Mouse (Mus musculus) embryonic stem cell, embryonic (primary cell): ENCODE data around the gene Dupd1.

ENCODE experiments used
- CTCF ChIA-PET, 4 experiments: fragments of 300-600 bp in 2 of 4; fragments of 350-600 bp in 2 of 4; sonication (Branson Sonifier 250); formaldehyde crosslinking; loops; one replicate each; lab custom pipeline; 2022; ENCODE audit warnings: inconsistent platforms in 2 of 4; lab: Charles Lee
- POLR2A ChIA-PET, 4 experiments: fragments of 300-600 bp in 2 of 4; fragments of 350-600 bp in 2 of 4; sonication (Branson Sonifier 250); formaldehyde crosslinking; loops; one replicate each; lab custom pipeline; 2022; ENCODE audit warnings: antibody characterized with exemption in 4 of 4, inconsistent platforms in 1 of 4; lab: Charles Lee

The Dupd1 gene

GRCm38 (mm10) chr14:21714486-21714885 lies at the start of gene Dupd1:
Gene Dupd1 (minus strand): TSS chr14:21714576.
- POLR2A ChIA-PET = interaction anchor here in 1 of 4 experiments (0.6 kb wide), 1 partner anchor 1970 kb away, joined by 4 read pairs; no protein-coding TSS in a partner anchor
- CTCF ChIA-PET = interaction anchor here in 2 of 4 experiments (0.5 to 1.0 kb wide), 2 partner anchors 27 to 307 kb away, joined by 4 to 5 read pairs; no protein-coding TSS in a partner anchor

GRCm38 (mm10) chr14:21763736-21764135 lies 49.4 kb upstream of the Dupd1 start:
- ChIA-PET CTCF (no interaction called here), POLR2A (interaction anchor here in 2 of 4 experiments (1.1 to 3.6 kb wide), 2 partner anchors 12 to 711 kb away, joined by 4 to 19 read pairs; partner anchors contain the start of genes Adk (in 1 of the 2), Ap3m1 (in 1 of the 2) and Dusp13 (in 1 of the 2))

- ChIA-PET CTCF (interaction anchor here in 1 of 4 experiments (2.4 kb wide), 1 partner anchor 20 kb away, joined by 6 read pairs; no protein-coding TSS in a partner anchor), POLR2A (interaction anchor here (0.5 to 3.6 kb wide), 6 partner anchors 9 to 222 kb away, joined by 3 to 19 read pairs (median 3); partner anchors contain the start of gene Dusp13 (in 2 of the 4))
Observed at GRCm38 (mm10) chr14:21761560-21761959, 47.2 kb upstream of the Dupd1 start.

- ChIA-PET CTCF (interaction anchor here in 1 of 4 experiments (2.5 kb wide), 1 partner anchor 12 kb away, joined by 6 read pairs; no protein-coding TSS in a partner anchor), POLR2A (interaction anchor here in 2 of 4 experiments (0.7 to 3.3 kb wide), 4 partner anchors 9 to 17 kb away, joined by 3 to 19 read pairs (median 4); no protein-coding TSS in a partner anchor)
Observed at GRCm38 (mm10) chr14:21753367-21753766, 39.0 kb upstream of the Dupd1 start.

- ChIA-PET CTCF (no interaction called here), POLR2A (interaction anchor here in 3 of 4 experiments (0.6 to 3.3 kb wide), 9 partner anchors 8 to 272 kb away, joined by 3 to 19 read pairs (median 4); no protein-coding TSS in a partner anchor)
Observed at GRCm38 (mm10) chr14:21752411-21752810, 38.0 kb upstream of the Dupd1 start.

GRCm38 (mm10) chr14:21750881-21751542 lies 36.6 kb upstream of the Dupd1 start, which contains the start of gene Dusp13:
Gene Dusp13 (minus strand): TSS chr14:21751181.
- CTCF ChIA-PET = interaction anchor here (0.6 to 2.3 kb wide), 8 partner anchors 9 to 608 kb away, joined by 3 to 9 read pairs (median 4); no protein-coding TSS in a partner anchor
- POLR2A ChIA-PET = interaction anchor here (0.6 to 3.3 kb wide), 49 partner anchors 8 to 822 kb away, joined by 3 to 19 read pairs (median 3); partner anchors contain the start of genes Adk (in 2 of the 4), Ap3m1 (in 2 of the 4), Kat6b (in 2 of the 4) and Vcl (in 1 of the 4)

GRCm38 (mm10) chr14:21750008-21750880 lies 35.9 kb upstream of the Dupd1 start, which contains the start of gene Samd8:
Gene Samd8 (plus strand): TSS chr14:21750531.
- ChIA-PET CTCF (interaction anchor here (0.6 to 2.3 kb wide), 5 partner anchors 8 to 814 kb away, joined by 3 to 9 read pairs (median 3); no protein-coding TSS in a partner anchor), POLR2A (interaction anchor here (0.6 to 3.3 kb wide), 33 partner anchors 8 to 821 kb away, joined by 3 to 19 read pairs (median 4); partner anchors contain the start of genes Adk (in 2 of the 4), Ap3m1 (in 2 of the 4), Kat6b (in 2 of the 4) and Vcl (in 1 of the 4))

GRCm38 (mm10) chr14:21748142-21748870 lies 33.9 kb upstream of the Dupd1 start:
- POLR2A ChIA-PET = interaction anchor here in 3 of 4 experiments (0.7 to 2.2 kb wide), 12 partner anchors 14 to 819 kb away, joined by 3 to 7 read pairs (median 4); partner anchors contain the start of genes Kat6b (in 2 of the 3), Adk (in 1 of the 3), Ap3m1 (in 1 of the 3) and Vcl (in 1 of the 3)
- CTCF ChIA-PET = interaction anchor here (0.5 to 1.4 kb wide), 24 partner anchors 8 to 1771 kb away, joined by 3 to 8 read pairs (median 3); no protein-coding TSS in a partner anchor

- POLR2A ChIA-PET = interaction anchor here in 3 of 4 experiments (0.7 to 2.2 kb wide), 12 partner anchors 12 to 819 kb away, joined by 3 to 7 read pairs (median 3); partner anchors contain the start of genes Adk (in 1 of the 3), Ap3m1 (in 1 of the 3), Kat6b (in 1 of the 3) and Vcl (in 1 of the 3)
Observed at GRCm38 (mm10) chr14:21747436-21748141, 33.2 kb upstream of the Dupd1 start.

GRCm38 (mm10) chr14:21746846-21747245 lies 32.5 kb upstream of the Dupd1 start:
- ChIA-PET CTCF (interaction anchor here in 2 of 4 experiments (1.0 to 1.3 kb wide), 2 partner anchors 179 to 603 kb away, joined by 3 read pairs; no protein-coding TSS in a partner anchor), POLR2A (interaction anchor here in 3 of 4 experiments (0.8 to 2.2 kb wide), 3 partner anchors 13 to 818 kb away, joined by 3 to 5 read pairs (median 4); partner anchors contain the start of genes Kat6b (in 1 of the 3) and Vcl (in 1 of the 3))

More at GRCm38 (mm10) chr14:21747436-21748141, 33.2 kb upstream of the Dupd1 start:
- CTCF ChIA-PET = interaction anchor here in 3 of 4 experiments (0.5 to 1.4 kb wide), 15 partner anchors 8 to 949 kb away, joined by 3 to 7 read pairs (median 3); no protein-coding TSS in a partner anchor

GRCm38 (mm10) chr14:21746251-21746650 lies 31.9 kb upstream of the Dupd1 start:
- ChIA-PET CTCF (interaction anchor here in 1 of 4 experiments (0.6 to 1.3 kb wide), 2 partner anchors 269 to 603 kb away, joined by 3 to 7 read pairs; no protein-coding TSS in a partner anchor), POLR2A (interaction anchor here in 1 of 4 experiments (0.6 to 1.2 kb wide), 2 partner anchors 9 to 68 kb away, joined by 3 to 4 read pairs; no protein-coding TSS in a partner anchor)

- ChIA-PET POLR2A (no interaction called here), CTCF (no interaction called here)
Observed at GRCm38 (mm10) chr14:21745149-21745548, 30.8 kb upstream of the Dupd1 start.

- CTCF ChIA-PET = interaction anchor here in 3 of 4 experiments (0.6 to 1.6 kb wide), 4 partner anchors 83 to 953 kb away, joined by 3 to 5 read pairs (median 4); no protein-coding TSS in a partner anchor
- POLR2A ChIA-PET = interaction anchor here in 1 of 4 experiments (0.5 to 0.6 kb wide), 2 partner anchors 8 to 98 kb away, joined by 3 to 4 read pairs; no protein-coding TSS in a partner anchor
Observed at GRCm38 (mm10) chr14:21744169-21744568, 29.8 kb upstream of the Dupd1 start.

GRCm38 (mm10) chr14:21742441-21742840 lies 28.1 kb upstream of the Dupd1 start:
- ChIA-PET POLR2A (interaction anchor here (0.7 to 1.7 kb wide), 19 partner anchors 9 to 814 kb away, joined by 3 to 10 read pairs (median 4); partner anchors contain the start of genes Dusp13 (in 2 of the 4), Adk (in 1 of the 4), Ap3m1 (in 1 of the 4) and Kat6b (in 1 of the 4)), CTCF (interaction anchor here (0.5 to 3.4 kb wide), 104 partner anchors 8 to 693 kb away, joined by 3 to 38 read pairs (median 4); partner anchors contain the start of genes Dusp13 (in 3 of the 4), Samd8 (in 3 of the 4), Adk (in 2 of the 4) and Ap3m1 (in 2 of the 4))

GRCm38 (mm10) chr14:21741786-21742185 lies 27.4 kb upstream of the Dupd1 start:
- POLR2A ChIA-PET = interaction anchor here (0.6 to 1.7 kb wide), 23 partner anchors 9 to 813 kb away, joined by 3 to 10 read pairs (median 4); partner anchors contain the start of genes Dusp13 (in 2 of the 4), Adk (in 1 of the 4), Ap3m1 (in 1 of the 4) and Kat6b (in 1 of the 4)
- CTCF ChIA-PET = interaction anchor here (0.5 to 3.4 kb wide), 120 partner anchors 8 to 1004 kb away, joined by 3 to 38 read pairs (median 4); partner anchors contain the start of genes Dusp13 (in 4 of the 4), Samd8 (in 3 of the 4), Adk (in 2 of the 4) and Ap3m1 (in 2 of the 4)
